Mouse (Mus musculus): ENCODE data around the gene Ptpro. TPM values are rescaled to one million over a fixed set of nuclear protein-coding genes. Genes with fewer than 3 reads are reported as not detected.

Gene Ptpro
- polyA plus RNA-seq, 2 experiments, result 0.40 to 0.55 TPM

GRCm38 (mm10) chr6:137414531-137415405, 162.6 kb downstream of the Ptpro start:
- Histone ChIP-seq H3K27me3 (ENCODE audit: control insufficient read depth, insufficient read depth, low read length) (no peaks in the 10 kb centered on the region), H3K36me3 (replicated peaks; ENCODE audit: control insufficient read depth, insufficient read depth, low read depth) (no peaks in the 10 kb centered on the region), H3K27ac (no peak overlapping the region), H3K4me3 (ENCODE audit: insufficient read depth in 1 of 2, low read depth in 2 of 2, low read length in 2 of 2) (no peak overlapping the region), H3K4me1 (replicated peaks; ENCODE audit: control insufficient read depth in 2 of 2, insufficient read depth in 2 of 2, low read length in 1 of 2) (no peaks in the 10 kb centered on the region), H3K9me3 (ENCODE audit: control insufficient read depth, low read length) (no peaks in the 10 kb centered on the region), H3K4me2 (ENCODE audit: low read depth) (no peak overlapping the region), H3K9ac (replicated peaks) (no peak overlapping the region)
- ATAC-seq (ENCODE audit: insufficient read depth) (0 out of 2 replicates have a peak, but pooled peaks have one; percentile 47), DNase-seq (ENCODE audit: low read depth in 3 of 3, low spot score in 3 of 3) (peak in 2 of 3 experiments; percentile 9 to 11)
- 41% methylated on average over 13 of the region's 13 CpGs for WGBS (ENCODE audit: insufficient replicate concordance)
- TF ChIP-seq CTCF (IDR thresholded peaks at IDR 0.05; ENCODE audit: low read depth) (peak; percentile 83), EP300 (IDR thresholded peaks at IDR 0.05; ENCODE audit: low read depth) (no peak)

GRCm38 (mm10) chr6:137422777-137423176, 170.7 kb downstream of the Ptpro start:
- Histone ChIP-seq H3K27me3 (ENCODE audit: control insufficient read depth, insufficient read depth, low read length) (no peaks in the 10 kb centered on the region), H3K4me2 (ENCODE audit: low read depth) (no peak overlapping the region), H3K4me3 (ENCODE audit: insufficient read depth in 1 of 2, low read depth in 2 of 2, low read length in 2 of 2) (no peak overlapping the region), H3K4me1 (replicated peaks; ENCODE audit: control insufficient read depth in 2 of 2, insufficient read depth in 2 of 2, low read length in 1 of 2) (no peaks in the 10 kb centered on the region), H3K9ac (replicated peaks) (no peak overlapping the region), H3K36me3 (replicated peaks; ENCODE audit: control insufficient read depth, insufficient read depth, low read depth) (no peaks in the 10 kb centered on the region), H3K27ac (no peak overlapping the region), H3K9me3 (ENCODE audit: control insufficient read depth, low read length) (no peaks in the 10 kb centered on the region)
- no peak for DNase-seq (ENCODE audit: low read depth in 3 of 3, low spot score in 3 of 3)
- WGBS (ENCODE audit: insufficient replicate concordance), result 68% methylated on average over 4 of the region's 4 CpGs
- no peak for ATAC-seq (ENCODE audit: insufficient read depth)
- TF ChIP-seq EP300 (IDR thresholded peaks at IDR 0.05; ENCODE audit: low read depth) (no peak), CTCF (IDR thresholded peaks at IDR 0.05; ENCODE audit: low read depth) (no peak)

- Histone ChIP-seq H3K4me1 (replicated peaks; ENCODE audit: control insufficient read depth in 2 of 2, insufficient read depth in 2 of 2, low read length in 1 of 2) (no peaks in the 10 kb centered on the region), H3K9ac (replicated peaks) (no peak overlapping the region), H3K9me3 (ENCODE audit: control insufficient read depth, low read length) (no peaks in the 10 kb centered on the region), H3K27ac (no peak overlapping the region), H3K4me3 (ENCODE audit: insufficient read depth in 1 of 2, low read depth in 2 of 2, low read length in 2 of 2) (no peak overlapping the region), H3K4me2 (ENCODE audit: low read depth) (no peak overlapping the region), H3K27me3 (ENCODE audit: control insufficient read depth, insufficient read depth, low read length) (no peaks in the 10 kb centered on the region), H3K36me3 (replicated peaks; ENCODE audit: control insufficient read depth, insufficient read depth, low read depth) (no peaks in the 10 kb centered on the region)
- no peak for ATAC-seq (ENCODE audit: insufficient read depth)
- no peak for TF ChIP-seq CTCF (IDR thresholded peaks at IDR 0.05; ENCODE audit: low read depth)
- no peak for TF ChIP-seq EP300 (IDR thresholded peaks at IDR 0.05; ENCODE audit: low read depth)
- DNase-seq (ENCODE audit: low read depth in 3 of 3, low spot score in 3 of 3), result no peak
- 66% methylated on average over 10 of the region's 10 CpGs for WGBS (ENCODE audit: insufficient replicate concordance)
Measured at GRCm38 (mm10) chr6:137423830-137424229, 171.7 kb downstream of the Ptpro start.

GRCm38 (mm10) chr6:137425500-137426432, 173.6 kb downstream of the Ptpro start:
- ATAC-seq (ENCODE audit: insufficient read depth) (no peak), DNase-seq (ENCODE audit: low read depth in 3 of 3, low spot score in 3 of 3) (no peak)
- H3K36me3 ChIP-seq (replicated peaks; ENCODE audit: control insufficient read depth, insufficient read depth, low read depth), result no peaks in the 10 kb centered on the region
- H3K9me3 ChIP-seq (ENCODE audit: control insufficient read depth, low read length), result no peaks in the 10 kb centered on the region
- H3K27me3 ChIP-seq (ENCODE audit: control insufficient read depth, insufficient read depth, low read length), result no peaks in the 10 kb centered on the region
- no peak overlapping the region for H3K9ac ChIP-seq (replicated peaks)
- H3K4me1 ChIP-seq (replicated peaks; ENCODE audit: control insufficient read depth in 2 of 2, insufficient read depth in 2 of 2, low read length in 1 of 2), result no peaks in the 10 kb centered on the region
- no peak overlapping the region for H3K27ac ChIP-seq
- no peak for TF ChIP-seq CTCF (IDR thresholded peaks at IDR 0.05; ENCODE audit: low read depth)
- TF ChIP-seq EP300 (IDR thresholded peaks at IDR 0.05; ENCODE audit: low read depth), result no peak
- 65% methylated on average over 14 of the region's 14 CpGs for WGBS (ENCODE audit: insufficient replicate concordance)
- H3K4me2 ChIP-seq (ENCODE audit: low read depth), result no peak overlapping the region
- H3K4me3 ChIP-seq (ENCODE audit: insufficient read depth in 1 of 2, low read depth in 2 of 2, low read length in 2 of 2), result no peak overlapping the region

All from liver, embryonic 14.5 days (tissue).